23 mouse cellular contexts compared by ENCODE assay signal in genomic region chr19:31714900-31715299, GRCm38 (mm10). TPM values are rescaled to one million over a fixed set of nuclear protein-coding genes. Genes with fewer than 3 reads are reported as not detected.
A peak's percentile ranks its signal among the peaks of the same experiment; 100 is the strongest.
DNase-seq lines count a peak whose midpoint lies in the region; ATAC-seq and TF ChIP-seq lines count a peak whose summit lies in the region.
"Had no signal": no experiment of that assay in that cellular context is flagged by ENCODE, and none has a peak within 500 bp of the region (broad histone marks: within the 10 kb centered on the region; RNA-seq: fewer than 3 reads in every experiment).

No protein-coding gene starts in this region.

- ATAC-seq in intestine, postnatal 0 days: no peak
- no peak for ATAC-seq in intestine, embryonic 15.5 days

- no peak overlapping the region for H3K9ac ChIP-seq in intestine, postnatal 0 days (ENCODE audit: low read depth, low read length)
- no peak overlapping the region for H3K9ac ChIP-seq in intestine, embryonic 15.5 days
- H3K9ac ChIP-seq: embryonic facial prominence, embryonic 13.5 days; forebrain, embryonic 12.5 days; limb, embryonic 15.5 days; stomach, embryonic 15.5 days had no signal

- no peak overlapping the region for H3K4me3 ChIP-seq in heart, embryonic 10.5 days
- no peak overlapping the region for H3K4me3 ChIP-seq in intestine, postnatal 0 days (ENCODE audit: low read depth, low read length)
- H3K4me3 ChIP-seq in intestine, embryonic 15.5 days (replicated peaks): no peak overlapping the region
- no peak overlapping the region for H3K4me3 ChIP-seq in layer of hippocampus, adult 2 months
- H3K4me3 ChIP-seq: embryonic facial prominence, embryonic 13.5 days; erythroblast, embryonic 14.5 days; forebrain, embryonic 12.5 days; hindbrain, embryonic 10.5 days; limb, embryonic 15.5 days; stomach, embryonic 15.5 days had no signal

- H3K9me3 ChIP-seq in heart, embryonic 10.5 days: no peaks in the 10 kb centered on the region
- H3K9me3 ChIP-seq in intestine, postnatal 0 days (ENCODE audit: control insufficient read depth): no peaks in the 10 kb centered on the region
- H3K9me3 ChIP-seq in intestine, embryonic 15.5 days: no peaks in the 10 kb centered on the region
- H3K9me3 ChIP-seq: embryonic facial prominence, embryonic 13.5 days; forebrain, embryonic 12.5 days; hindbrain, embryonic 10.5 days; limb, embryonic 15.5 days; stomach, embryonic 15.5 days had no signal

- no peak overlapping the region for H3K27ac ChIP-seq in heart, embryonic 10.5 days
- H3K27ac ChIP-seq in intestine, postnatal 0 days (ENCODE audit: low read depth, low read length): no peak overlapping the region
- no peak overlapping the region for H3K27ac ChIP-seq in intestine, embryonic 15.5 days
- H3K27ac ChIP-seq in layer of hippocampus, adult 2 months: no peak overlapping the region
- H3K27ac ChIP-seq: embryonic facial prominence, embryonic 13.5 days; forebrain, embryonic 12.5 days; hindbrain, embryonic 10.5 days; limb, embryonic 15.5 days; stomach, embryonic 15.5 days had no signal

- peak; percentile 84 for DNase-seq in heart, adult 11 months
- no peak for DNase-seq in heart, embryonic 10.5 days (ENCODE audit: low spot score)
- DNase-seq in layer of hippocampus, adult 2 months (ENCODE audit: low spot score in 2 of 2): no peak
- no peak for DNase-seq in layer of hippocampus, adult 9-10 months (ENCODE audit: low spot score)
- DNase-seq in retina, postnatal 1 day: peak; percentile 19
- DNase-seq in retina, embryonic 14.5 days (ENCODE audit: low spot score): no peak
- DNase-seq: adrenal gland, postnatal 10 days; cerebellum, adult 18-20 months; cerebellum, postnatal 25 days; embryo, embryonic 11 days; kidney, adult 9 months; left cerebral cortex, postnatal 4 days; thymus, adult 18-20 months; thymus, postnatal 36 days had no signal

- WGBS in heart, embryonic 10.5 days: 85% methylated on average over 6 of the region's 6 CpGs
- 84% methylated on average over 6 of the region's 6 CpGs for WGBS in intestine, postnatal 0 days
- WGBS in intestine, embryonic 15.5 days: 77% methylated on average over 6 of the region's 6 CpGs

- TF ChIP-seq CTCF in intestine, postnatal 0 days (IDR thresholded peaks at IDR 0.05; ENCODE audit: low read depth): 0 out of 2 replicates have a peak, but pooled peaks have one; percentile 5
- peak; percentile 52 for TF ChIP-seq CTCF in layer of hippocampus, adult 2 months (conservative IDR thresholded peaks at IDR 0.05)

- H3K27me3 ChIP-seq in heart, embryonic 10.5 days (ENCODE audit: insufficient read depth, poor library complexity, severe bottlenecking): no peaks in the 10 kb centered on the region
- H3K27me3 ChIP-seq in intestine, postnatal 0 days (replicated peaks; ENCODE audit: control insufficient read depth, insufficient read depth, low read length): no peaks in the 10 kb centered on the region
- no peaks in the 10 kb centered on the region for H3K27me3 ChIP-seq in intestine, embryonic 15.5 days (replicated peaks)
- H3K27me3 ChIP-seq: embryonic facial prominence, embryonic 13.5 days; forebrain, embryonic 12.5 days; limb, embryonic 15.5 days; stomach, embryonic 15.5 days had no signal

- peaks cover 3% of the 10 kb centered on the region; the same call in 1 of the 2 replicates for H3K4me1 ChIP-seq in heart, embryonic 10.5 days
- no peaks in the 10 kb centered on the region for H3K4me1 ChIP-seq in intestine, postnatal 0 days (replicated peaks; ENCODE audit: control insufficient read depth, insufficient read depth, low read length)
- no peaks in the 10 kb centered on the region for H3K4me1 ChIP-seq in intestine, embryonic 15.5 days (replicated peaks)
- H3K4me1 ChIP-seq: embryonic facial prominence, embryonic 13.5 days; forebrain, embryonic 12.5 days; hindbrain, embryonic 10.5 days; limb, embryonic 15.5 days; stomach, embryonic 15.5 days had no signal

- H3K4me2 ChIP-seq in intestine, postnatal 0 days (replicated peaks; ENCODE audit: low read depth): no peak overlapping the region
- H3K4me2 ChIP-seq in intestine, embryonic 15.5 days (replicated peaks): no peak overlapping the region
- H3K4me2 ChIP-seq: embryonic facial prominence, embryonic 13.5 days; forebrain, embryonic 12.5 days; limb, embryonic 15.5 days; midbrain, embryonic 11.5 days; stomach, embryonic 15.5 days had no signal

- no peaks in the 10 kb centered on the region for H3K36me3 ChIP-seq in heart, embryonic 10.5 days
- H3K36me3 ChIP-seq in intestine, postnatal 0 days (ENCODE audit: control insufficient read depth, insufficient read depth): no peaks in the 10 kb centered on the region
- no peaks in the 10 kb centered on the region for H3K36me3 ChIP-seq in intestine, embryonic 15.5 days
- H3K36me3 ChIP-seq: embryonic facial prominence, embryonic 13.5 days; forebrain, embryonic 12.5 days; hindbrain, embryonic 10.5 days; limb, embryonic 15.5 days; stomach, embryonic 15.5 days had no signal

RNA-seq across cellular contexts. Expression of gene Prkg1, which starts 49.9 kb away (rescaled TPM):
- 12.0 and 17.7 TPM in 2 replicates for polyA plus RNA-seq in heart, embryonic 10.5 days (2016; fragmentation: Nextera tagmentation; extraction: Ambion mirVana)
- 4.0 and 4.6 TPM in 2 replicates for polyA plus RNA-seq in intestine, postnatal 0 days (2015; fragmentation: Nextera tagmentation; extraction: Ambion mirVana)
- polyA plus RNA-seq in intestine, embryonic 15.5 days (2015; fragmentation: Nextera tagmentation; extraction: Ambion mirVana): 8.3 and 9.1 TPM in 2 replicates
- total RNA-seq in layer of hippocampus, adult 2 months (2021): 10 to 100 TPM; 24.6 to 25.7 TPM
- polyA plus RNA-seq: erythroblast, embryonic 14.5 days had no signal

Comparison
In these comparisons a context has a peak if more than half of its experiments do, and no peak if none do; other contexts are left out.
1. DNase-seq: peak in heart, adult 11 months (single experiment) and retina, postnatal 1 day (single experiment); none in heart, embryonic 10.5 days (single experiment), layer of hippocampus, adult 2 months (0 of 2), layer of hippocampus, adult 9-10 months (single experiment) and retina, embryonic 14.5 days (single experiment).